Mouse (Mus musculus) heart, postnatal 0 days (tissue): ENCODE data around the gene Fam120a.

Source experiments
- CTCF ChIP-seq: IDR thresholded peaks from 2 replicates; pipeline ENCODE4 v1.5.1; 2016; ENCODE audit warnings: antibody characterized with exemption, control low read depth, low read depth
- EP300 ChIP-seq: IDR thresholded peaks from 2 replicates; pipeline ENCODE4 v1.6.1; 2016; ENCODE audit warnings: antibody characterized with exemption, low read depth

DNA sequence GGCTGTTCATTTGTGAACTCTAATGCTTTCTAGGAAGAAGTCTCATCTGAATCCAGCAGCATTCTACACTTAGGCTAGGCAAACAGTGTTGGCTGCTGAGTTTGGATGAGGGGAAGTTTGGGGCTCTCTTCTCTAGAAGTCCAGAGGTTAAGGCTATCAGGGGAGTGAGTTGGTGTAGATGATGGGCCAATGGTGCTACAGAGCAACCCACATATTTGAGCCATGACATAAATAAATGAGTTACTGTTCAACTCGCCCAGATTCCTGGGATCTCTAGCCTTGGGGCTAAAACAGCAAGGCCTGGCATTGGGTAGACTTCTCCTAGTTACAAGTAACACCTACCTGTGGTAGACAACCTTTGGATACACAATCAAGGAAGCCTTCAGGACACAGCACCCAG is 46.6 kb downstream of the Fam120a start:
- no peak for TF ChIP-seq EP300
- TF ChIP-seq CTCF: no peak
